Mouse (Mus musculus) heart, postnatal 0 days (tissue): Measurements from ENCODE around the gene Zfhx3.

ENCODE experiments used
- CTCF ChIP-seq: IDR thresholded peaks from 2 replicates; pipeline ENCODE4 v1.5.1; 2016; ENCODE audit warnings: antibody characterized with exemption, control low read depth, low read depth
- EP300 ChIP-seq: IDR thresholded peaks from 2 replicates; pipeline ENCODE4 v1.6.1; 2016; ENCODE audit warnings: antibody characterized with exemption, low read depth

GRCm38 (mm10) chr8:108869935-108870334 lies 927.5 kb downstream of the Zfhx3 start:
- TF ChIP-seq CTCF, result no peak
- TF ChIP-seq EP300, result no peak
